Mouse (Mus musculus) heart, postnatal 0 days (tissue): Measurements from ENCODE around the gene Zfp764.
A peak's percentile ranks its signal among the peaks of the same experiment; 100 is the strongest.

ENCODE experiments used
- CTCF ChIP-seq: IDR thresholded peaks from 2 replicates; pipeline ENCODE4 v1.5.1; 2016; ENCODE audit warnings: antibody characterized with exemption, control low read depth, low read depth
- EP300 ChIP-seq: IDR thresholded peaks from 2 replicates; pipeline ENCODE4 v1.6.1; 2016; ENCODE audit warnings: antibody characterized with exemption, low read depth

GRCm38 (mm10) chr7:127426354-127426753 lies 19.7 kb upstream of the Zfp764 start:
- TF ChIP-seq EP300 (peak; percentile 71; the same call in 1 of the 2 replicates), CTCF (no peak)
